8 mouse cellular contexts compared by ENCODE assay signal in the genomic region with DNA sequence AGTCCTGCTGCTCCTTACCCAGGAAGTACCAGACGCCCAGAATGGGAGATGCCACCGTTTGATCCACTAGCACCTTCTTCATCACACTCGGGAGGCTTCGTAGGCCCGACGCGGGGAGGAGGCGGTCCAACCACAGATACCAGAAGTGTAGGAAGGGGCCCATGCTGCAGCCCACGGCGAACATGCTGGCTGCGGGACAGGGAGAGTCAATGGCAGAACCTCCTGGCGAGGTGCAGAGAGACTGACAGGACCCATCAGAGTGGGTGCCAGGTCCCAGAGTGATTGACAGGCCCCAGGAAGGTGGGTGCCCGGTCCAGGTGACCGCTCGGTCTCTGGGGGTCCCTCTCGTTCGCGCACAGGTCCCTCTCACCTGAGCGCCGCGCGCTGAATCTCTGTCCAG. TPM values are rescaled to one million over a fixed set of nuclear protein-coding genes. Genes with fewer than 3 reads are reported as not detected.
DNase-seq lines count a peak whose midpoint lies in the region; ATAC-seq and TF ChIP-seq lines count a peak whose summit lies in the region.

No protein-coding gene starts in this region.

- peak overlapping the region; percentile 76 for H3K9ac ChIP-seq in neural tube, embryonic 14.5 days (replicated peaks; ENCODE audit: low read depth, low read length)

- no peak for TF ChIP-seq POLR2A in thymus, adult 2 months (IDR thresholded peaks at IDR 0.05; ENCODE audit: control insufficient read depth, extremely low read depth, insufficient read depth, low read length, poor library complexity)

- TF ChIP-seq CTCF in thymus, adult 2 months (IDR thresholded peaks at IDR 0.05; ENCODE audit: borderline replicate concordance, control insufficient read depth, extremely low read depth, insufficient read depth, low read length, poor library complexity) = no peak

- H3K27ac ChIP-seq in thymus, adult 2 months (ENCODE audit: control insufficient read depth, insufficient read depth, low read length) = no peak overlapping the region
- peak overlapping the region; percentile 82 for H3K27ac ChIP-seq in limb, embryonic 10.5 days
- H3K27ac ChIP-seq in neural tube, embryonic 14.5 days (ENCODE audit: low read depth, low read length) = peak overlapping the region; percentile 82

- no peaks in the 10 kb centered on the region for H3K9me3 ChIP-seq in limb, embryonic 10.5 days (replicated peaks)
- no peaks in the 10 kb centered on the region for H3K9me3 ChIP-seq in neural tube, embryonic 14.5 days (ENCODE audit: control insufficient read depth, low read length)

- H3K27me3 ChIP-seq in thymus, adult 2 months (ENCODE audit: control insufficient read depth, insufficient read depth, low read length) = no peaks in the 10 kb centered on the region
- H3K27me3 ChIP-seq in limb, embryonic 10.5 days (ENCODE audit: low read depth, poor library complexity, severe bottlenecking) = 0 out of 2 replicates have a peak, but pooled peaks cover 4% of the 10 kb centered on the region
- no peaks in the 10 kb centered on the region for H3K27me3 ChIP-seq in neural tube, embryonic 14.5 days (ENCODE audit: control insufficient read depth, insufficient read depth, low read length)

- no peak for DNase-seq in frontal cortex, adult 2 months (ENCODE audit: extremely low spot score in 1 of 2, low spot score in 1 of 2)
- DNase-seq in thymus, adult 2 months = no peak
- no peak for DNase-seq in thymus, postnatal 10 days (ENCODE audit: low spot score in 2 of 2)
- no peak for DNase-seq in limb, embryonic 10.5 days (ENCODE audit: low spot score)
- DNase-seq in ovary, postnatal 36 days (ENCODE audit: low spot score) = no peak
- no peak for DNase-seq in spleen, postnatal 4 days (ENCODE audit: low spot score in 2 of 2)

- ATAC-seq in frontal cortex, adult (ENCODE audit: low TSS enrichment) = peak; percentile 2; the same call in 1 of the 2 replicates
- peak; percentile 35; the same call in 1 of the 2 replicates for ATAC-seq in neural tube, embryonic 14.5 days (ENCODE audit: low read depth)

- H3K4me3 ChIP-seq in thymus, adult 2 months (ENCODE audit: control insufficient read depth, insufficient read depth, low read length) = peak overlapping the region; percentile 64
- H3K4me3 ChIP-seq in limb, embryonic 10.5 days = peak overlapping the region; percentile 75
- H3K4me3 ChIP-seq in neural tube, embryonic 14.5 days (ENCODE audit: low read depth, low read length) = peak overlapping the region; percentile 64

- peaks cover 19% of the 10 kb centered on the region for H3K4me1 ChIP-seq in thymus, adult 2 months (replicated peaks; ENCODE audit: control insufficient read depth, insufficient read depth, low read length)
- H3K4me1 ChIP-seq in limb, embryonic 10.5 days = peaks cover 37% of the 10 kb centered on the region
- H3K4me1 ChIP-seq in neural tube, embryonic 14.5 days (ENCODE audit: control insufficient read depth, insufficient read depth, low read length) = peaks cover 23% of the 10 kb centered on the region

- peak overlapping the region; percentile 98 for H3K4me2 ChIP-seq in neural tube, embryonic 14.5 days (ENCODE audit: low read depth, low read length)

- under 1% methylated on average over 22 of the region's 22 CpGs for WGBS in thymus, adult 2 months
- 2% methylated on average over 22 of the region's 22 CpGs for WGBS in limb, embryonic 10.5 days
- WGBS in neural tube, embryonic 14.5 days = under 1% methylated on average over 22 of the region's 22 CpGs

- H3K36me3 ChIP-seq in thymus, adult 2 months (ENCODE audit: control insufficient read depth, insufficient read depth, low read length) = no peaks in the 10 kb centered on the region
- peaks cover 33% of the 10 kb centered on the region for H3K36me3 ChIP-seq in limb, embryonic 10.5 days
- peaks cover 19% of the 10 kb centered on the region; the same call in 1 of the 2 replicates for H3K36me3 ChIP-seq in neural tube, embryonic 14.5 days (ENCODE audit: control insufficient read depth, insufficient read depth, low read length)

RNA-seq across cellular contexts. Expression of a gene that starts 0.4 kb away (rescaled TPM):
- polyA plus RNA-seq in frontal cortex, adult 2 months (2012; rRNA removed) = 47.6 and 60.6 TPM in 2 replicates
- 72.9 and 103 TPM in 2 replicates for polyA plus RNA-seq in thymus, adult 2 months (2012; rRNA removed)
- 25.2 and 29.9 TPM in 2 replicates for polyA plus RNA-seq in limb, embryonic 10.5 days (2016; fragmentation: Nextera tagmentation; extraction: Ambion mirVana)
- polyA plus RNA-seq in neural tube, embryonic 14.5 days (2014; fragmentation: Nextera tagmentation; extraction: Ambion mirVana) = 36.5 and 41.2 TPM in 2 replicates

RNA-seq across cellular contexts. Expression of a gene that starts 5.9 kb away (rescaled TPM):
- polyA plus RNA-seq in frontal cortex, adult 2 months (2012; rRNA removed) = 1,054 and 1,113 TPM in 2 replicates
- polyA plus RNA-seq in thymus, adult 2 months (2012; rRNA removed) = 17.8 and 20.8 TPM in 2 replicates
- polyA plus RNA-seq in limb, embryonic 10.5 days (2016; fragmentation: Nextera tagmentation; extraction: Ambion mirVana) = 7.1 and 10.8 TPM in 2 replicates
- 570 and 690 TPM in 2 replicates for polyA plus RNA-seq in neural tube, embryonic 14.5 days (2014; fragmentation: Nextera tagmentation; extraction: Ambion mirVana)

RNA-seq across cellular contexts. Expression of a gene that starts 16.2 kb away (rescaled TPM):
- 180 and 183 TPM in 2 replicates for polyA plus RNA-seq in frontal cortex, adult 2 months (2012; rRNA removed)
- polyA plus RNA-seq in thymus, adult 2 months (2012; rRNA removed) = 124 and 136 TPM in 2 replicates
- 92.7 and 100 TPM in 2 replicates for polyA plus RNA-seq in limb, embryonic 10.5 days (2016; fragmentation: Nextera tagmentation; extraction: Ambion mirVana)
- 72.2 and 75.6 TPM in 2 replicates for polyA plus RNA-seq in neural tube, embryonic 14.5 days (2014; fragmentation: Nextera tagmentation; extraction: Ambion mirVana)

RNA-seq across cellular contexts. Expression of a gene that starts 36.8 kb away (rescaled TPM):
- polyA plus RNA-seq in frontal cortex, adult 2 months (2012; rRNA removed) = 4.6 and 5.1 TPM in 2 replicates
- 4.9 and 6.2 TPM in 2 replicates for polyA plus RNA-seq in thymus, adult 2 months (2012; rRNA removed)
- 0.10 and 0.25 TPM in 2 replicates for polyA plus RNA-seq in limb, embryonic 10.5 days (2016; fragmentation: Nextera tagmentation; extraction: Ambion mirVana)
- polyA plus RNA-seq in neural tube, embryonic 14.5 days (2014; fragmentation: Nextera tagmentation; extraction: Ambion mirVana) = 0.10 and 0.27 TPM in 2 replicates

RNA-seq across cellular contexts. Expression of a gene that starts 42.0 kb away (rescaled TPM):
- polyA plus RNA-seq in frontal cortex, adult 2 months (2012; rRNA removed) = 0.12 TPM in 1 of 2 replicates, not detected in the other
- 0.48 and 0.50 TPM in 2 replicates for polyA plus RNA-seq in thymus, adult 2 months (2012; rRNA removed)
- polyA plus RNA-seq in limb, embryonic 10.5 days (2016; fragmentation: Nextera tagmentation; extraction: Ambion mirVana) = not detected in 2 replicates
- not detected in 2 replicates for polyA plus RNA-seq in neural tube, embryonic 14.5 days (2014; fragmentation: Nextera tagmentation; extraction: Ambion mirVana)

Comparison
In these comparisons a context has a peak if more than half of its experiments do, and no peak if none do; other contexts are left out.
1. RNA of a gene that starts 5.9 kb away (polyA plus RNA-seq): 1,054 to 1,113 TPM in frontal cortex, adult 2 months and 570 to 690 TPM in neural tube, embryonic 14.5 days; 17.8 to 20.8 TPM in thymus, adult 2 months and 7.1 to 10.8 TPM in limb, embryonic 10.5 days; every median in the first group is over 10 times any median in the second.
2. Peak in every context shown above with its lines, with median percentiles within 50 percentile points of each other: H3K4me3 ChIP-seq.